Mouse (Mus musculus) c-Kit-positive CD71-positive TER-119-negative erythroid progenitor cells, embryonic 14.5 days (primary cell): ENCODE results near the gene Agtr2.
"Not testable (repeated sequence)": the region's sequence is repeated elsewhere in the genome, so short reads cannot be mapped to it uniquely, and the experiment has no call there.

Experiments used
- DNase-seq: peaks from one replicate; pipeline ENCODE4 v3.0.0-alpha.2; 2013; ENCODE audit warnings: low read depth

Gene Agtr2

DNA sequence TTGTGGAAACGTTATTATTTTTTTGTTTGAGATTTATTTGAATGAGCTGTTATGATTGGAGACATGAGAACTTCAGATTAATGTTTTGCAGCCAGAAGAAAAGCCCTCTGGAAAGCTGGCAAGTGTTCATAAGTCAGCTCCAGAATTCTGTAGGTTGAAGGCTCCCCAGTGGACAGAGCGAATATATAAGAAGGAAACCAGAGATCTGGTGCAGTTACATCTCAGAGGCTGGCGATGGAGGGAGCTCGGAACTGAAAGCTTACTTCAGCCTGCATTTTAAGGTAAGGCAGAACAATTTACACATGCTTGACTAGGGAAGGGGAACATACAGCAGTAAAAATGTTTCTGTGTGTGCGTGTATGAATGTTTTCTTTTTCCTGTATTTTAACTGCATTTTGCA, at the start of gene Agtr2:
Gene Agtr2, plus strand, starts transcription at position 131 of the 400 bp plus-strand sequence.
- no peak for DNase-seq

DNA sequence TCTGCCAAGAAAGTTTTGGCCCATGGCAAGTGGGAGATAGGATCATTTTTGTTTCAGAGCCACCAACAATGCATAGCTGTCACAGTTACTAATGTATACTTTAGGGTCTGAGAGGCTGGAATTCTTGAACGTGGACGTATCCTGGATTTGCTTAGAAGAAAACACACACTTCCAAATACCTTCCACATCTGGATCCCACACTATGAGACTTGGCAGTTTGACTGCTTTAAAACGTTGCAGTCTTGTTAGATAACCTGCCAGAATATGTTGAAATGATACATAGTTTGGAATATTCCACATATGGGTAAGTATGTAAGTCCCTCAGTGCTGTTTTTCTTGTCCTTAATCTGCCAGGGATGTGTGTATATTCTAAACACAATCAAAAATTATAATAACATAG, 31.8 kb upstream of the Agtr2 start:
- DNase-seq = no peak

DNA sequence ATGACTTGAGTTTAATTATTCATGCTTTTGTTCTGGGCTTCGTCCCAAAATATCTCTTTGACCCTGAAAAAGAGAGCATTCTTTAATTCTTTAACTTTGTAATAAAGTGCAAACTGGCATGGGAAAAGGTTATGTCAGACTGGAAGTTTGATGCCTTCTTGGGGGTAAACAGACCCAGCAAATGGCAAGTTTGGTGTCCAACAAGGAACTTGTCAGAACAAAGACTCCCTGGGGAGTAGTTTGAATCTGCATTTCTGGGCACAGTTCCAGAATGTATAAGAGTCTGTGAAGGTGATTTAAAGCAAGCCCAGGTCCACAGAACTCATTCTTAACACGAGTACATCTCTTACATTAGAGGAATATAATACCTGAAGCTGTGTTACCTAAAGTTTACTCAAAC, 3.8 kb downstream of the Agtr2 start:
- DNase-seq = no peak

DNA sequence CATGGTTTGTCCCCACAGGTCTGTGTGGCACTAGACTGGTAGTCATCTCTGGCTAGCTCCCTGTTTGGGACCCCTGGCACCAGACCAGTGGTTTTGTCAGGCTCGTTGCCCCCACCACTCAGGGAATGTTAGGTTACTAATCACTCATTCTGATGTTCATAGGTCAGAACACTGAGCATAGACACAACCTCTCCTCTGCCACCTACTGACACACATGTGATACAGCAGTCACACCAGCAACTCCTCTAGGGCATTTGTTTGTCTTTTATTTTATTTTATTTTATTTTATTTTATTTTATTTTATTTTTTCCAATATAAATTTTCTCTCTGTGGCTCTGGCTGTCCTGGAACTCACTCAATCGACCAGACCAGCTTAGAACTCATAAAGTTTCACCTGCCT, 15.9 kb downstream of the Agtr2 start:
- no peak for DNase-seq

DNA sequence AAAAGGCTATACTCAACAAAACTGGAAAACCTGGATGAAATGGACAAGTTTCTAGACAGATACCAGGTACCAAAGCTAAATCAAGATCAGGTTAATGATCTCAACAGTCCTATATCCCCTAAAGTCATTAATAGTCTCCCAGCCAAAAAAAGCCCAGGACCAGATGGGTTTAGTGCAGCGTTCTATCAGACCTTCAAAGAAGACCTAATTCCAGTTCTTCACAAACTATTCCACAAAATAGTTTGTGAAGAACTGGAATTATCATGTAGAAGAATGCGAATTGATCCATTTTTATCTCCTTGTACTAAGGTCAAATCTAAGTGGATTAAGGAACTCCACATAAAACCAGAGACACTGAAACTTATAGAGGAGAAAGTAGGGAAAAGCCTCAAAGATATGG, 23.0 kb downstream of the Agtr2 start:
- DNase-seq = not testable (repeated sequence)

DNA sequence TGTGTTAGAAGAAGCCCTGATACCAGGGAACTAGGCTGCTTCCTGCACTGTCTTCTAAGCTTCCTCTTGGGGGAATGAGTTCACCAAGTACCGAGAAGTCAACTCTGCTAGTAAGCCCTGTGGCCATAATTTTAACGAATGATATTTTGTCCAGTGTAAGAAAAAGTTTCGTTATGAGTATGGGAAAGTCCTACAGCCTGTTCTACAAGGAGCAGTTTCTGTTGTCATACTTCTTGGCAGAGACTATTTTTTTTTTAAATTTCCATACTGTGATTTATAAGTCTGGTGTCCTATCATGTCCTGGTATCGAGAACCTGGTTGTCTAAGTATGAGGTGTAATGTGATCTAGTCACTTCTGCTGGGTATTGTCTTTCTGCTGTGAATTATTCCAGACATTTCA, 38.2 kb downstream of the Agtr2 start:
- DNase-seq = no peak
